Mouse (Mus musculus): ENCODE measurements around the gene Ccdc163. TPM values are rescaled to one million over a fixed set of nuclear protein-coding genes. Genes with fewer than 3 reads are reported as not detected.
"Not testable (repeated sequence)": the region's sequence is repeated elsewhere in the genome, so short reads cannot be mapped to it uniquely, and the experiment has no call there.

Gene Ccdc163
- polyA plus RNA-seq, 1 experiment from 2014 or later, result 30.3 TPM

- H3K4me2 ChIP-seq; H3K27ac ChIP-seq; H3K9ac ChIP-seq; H3K27me3 ChIP-seq; H3K36me3 ChIP-seq; H3K9me3 ChIP-seq (replicated peaks); H3K4me1 ChIP-seq; H3K4me3 ChIP-seq (replicated peaks); ATAC-seq (replicated peaks; ENCODE audit: low FRiP score): not testable (repeated sequence)
- WGBS, result 92% methylated on average over 4 of the region's 4 CpGs
These were observed 27.8 kb upstream of the Ccdc163 start for GRCm38 (mm10) chr4:116680521-116680920.

DNA sequence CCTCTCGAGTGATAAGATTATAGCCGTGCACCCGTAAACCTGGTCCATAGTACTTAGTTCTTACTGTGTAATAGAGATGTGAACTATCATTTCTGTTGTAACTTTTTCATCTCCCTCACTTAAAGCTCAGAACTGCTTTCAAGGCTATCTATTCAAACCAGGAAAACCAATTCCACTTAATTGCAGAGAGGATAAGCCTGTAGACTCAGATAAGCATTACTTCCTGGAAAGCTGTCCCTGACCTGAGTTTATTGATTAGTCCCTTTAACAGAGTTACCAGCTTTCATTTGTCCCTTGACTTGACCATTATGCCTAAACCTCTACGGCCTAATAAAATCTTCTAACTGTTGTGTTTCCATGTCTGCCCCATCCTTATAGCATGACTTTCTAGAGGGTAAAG lies 24.4 kb upstream of the Ccdc163 start:
- 88% methylated on average over 4 of the region's 4 CpGs for WGBS
- no peaks in the 10 kb centered on the region for H3K27me3 ChIP-seq
- H3K4me2 ChIP-seq, result no peak overlapping the region
- H3K9me3 ChIP-seq (replicated peaks), result no peaks in the 10 kb centered on the region
- H3K36me3 ChIP-seq, result peaks cover 14% of the 10 kb centered on the region
- no peak overlapping the region for H3K9ac ChIP-seq
- H3K27ac ChIP-seq, result no peak overlapping the region
- peaks cover 26% of the 10 kb centered on the region for H3K4me1 ChIP-seq
- ATAC-seq (replicated peaks; ENCODE audit: low FRiP score), result no peak
- H3K4me3 ChIP-seq (replicated peaks), result no peak overlapping the region

- H3K4me2 ChIP-seq, result peak overlapping the region; percentile 73
- no peaks in the 10 kb centered on the region for H3K9me3 ChIP-seq (replicated peaks)
- H3K9ac ChIP-seq, result peak overlapping the region; percentile 71; the same call in 1 of the 2 replicates
- ATAC-seq (replicated peaks; ENCODE audit: low FRiP score), result no peak
- WGBS, result 76% methylated on average over 2 of the region's 2 CpGs
- peak overlapping the region; percentile 98 for H3K27ac ChIP-seq
- peaks cover 21% of the 10 kb centered on the region for H3K36me3 ChIP-seq
- peak overlapping the region; percentile 64 for H3K4me3 ChIP-seq (replicated peaks)
- no peaks in the 10 kb centered on the region for H3K27me3 ChIP-seq
- H3K4me1 ChIP-seq, result peaks cover 33% of the 10 kb centered on the region
These were observed 23.6 kb upstream of the Ccdc163 start for GRCm38 (mm10) chr4:116684665-116685064.

- H3K9me3 ChIP-seq (replicated peaks), result no peaks in the 10 kb centered on the region
- H3K4me3 ChIP-seq (replicated peaks), result peak within 1 kb of the TSS; percentile 64
- H3K4me2 ChIP-seq, result peak within 1 kb of the TSS; percentile 73
- peak within 1 kb of the TSS; percentile 71 for H3K9ac ChIP-seq
- no peaks in the 10 kb centered on the region for H3K27me3 ChIP-seq
- H3K27ac ChIP-seq, result peak within 1 kb of the TSS; percentile 98
- H3K4me1 ChIP-seq, result peaks cover 33% of the 10 kb centered on the region
- ATAC-seq (replicated peaks; ENCODE audit: low FRiP score), result peak; percentile 97
- peaks cover 29% of the 10 kb centered on the region for H3K36me3 ChIP-seq
- under 1% methylated on average over 56 of the region's 56 CpGs for WGBS
These were observed 22.8 kb upstream of the Ccdc163 start, which contains the start of gene Prdx1 for GRCm38 (mm10) chr4:116685402-116686061. Gene Prdx1 (plus strand): TSS chr4:116685544.

GRCm38 (mm10) chr4:116687041-116687440 lies 21.3 kb upstream of the Ccdc163 start:
- Histone ChIP-seq H3K27me3 (no peaks in the 10 kb centered on the region), H3K27ac (no peak overlapping the region), H3K36me3 (peaks cover 43% of the 10 kb centered on the region), H3K4me1 (peaks cover 36% of the 10 kb centered on the region), H3K4me3 (replicated peaks) (peak overlapping the region; percentile 64), H3K9ac (peak overlapping the region; percentile 71), H3K9me3 (replicated peaks) (no peaks in the 10 kb centered on the region), H3K4me2 (peak overlapping the region; percentile 73)
- 29% methylated on average over 1 of the region's 1 CpGs for WGBS
- ATAC-seq (replicated peaks; ENCODE audit: low FRiP score), result no peak

DNA sequence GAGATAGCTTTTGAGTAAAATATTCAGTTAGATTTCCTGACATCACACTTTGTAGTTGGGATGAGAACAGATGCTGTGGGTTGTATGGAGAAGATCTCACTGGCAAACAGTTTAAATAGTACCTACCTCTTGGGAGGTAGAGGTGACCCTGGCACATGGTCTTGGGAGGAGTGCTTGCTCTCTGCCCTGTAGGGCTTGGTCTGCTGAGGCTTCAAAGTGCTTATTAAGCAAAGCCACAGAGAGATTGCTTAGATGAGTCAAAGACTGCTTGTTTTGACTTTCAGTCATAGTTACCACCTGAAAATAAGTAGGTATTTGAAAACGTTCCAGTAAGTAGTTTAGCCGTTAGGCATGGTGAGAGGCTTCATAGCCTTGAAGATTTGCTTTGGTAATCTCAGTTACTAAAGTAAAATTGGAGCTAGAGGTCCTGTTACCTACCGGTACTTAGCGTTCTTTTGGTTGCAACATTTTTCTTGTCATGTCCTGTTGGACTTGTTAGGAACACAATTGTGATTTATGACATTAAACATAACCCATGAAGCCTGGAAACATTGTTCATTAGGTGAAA lies 18.9 kb upstream of the Ccdc163 start:
- H3K4me2 ChIP-seq, result no peak overlapping the region
- peaks cover 36% of the 10 kb centered on the region for H3K4me1 ChIP-seq
- H3K27me3 ChIP-seq, result no peaks in the 10 kb centered on the region
- ATAC-seq (replicated peaks; ENCODE audit: low FRiP score), result no peak
- H3K9me3 ChIP-seq (replicated peaks), result no peaks in the 10 kb centered on the region
- no peak overlapping the region for H3K27ac ChIP-seq
- H3K4me3 ChIP-seq (replicated peaks), result no peak overlapping the region
- no peak overlapping the region for H3K9ac ChIP-seq
- peaks cover 66% of the 10 kb centered on the region for H3K36me3 ChIP-seq
- 87% methylated on average over 4 of the region's 4 CpGs for WGBS

- no peak overlapping the region for H3K4me2 ChIP-seq
- no peak overlapping the region for H3K4me3 ChIP-seq (replicated peaks)
- H3K4me1 ChIP-seq, result peaks cover 23% of the 10 kb centered on the region
- peaks cover 94% of the 10 kb centered on the region for H3K36me3 ChIP-seq
- no peak overlapping the region for H3K9ac ChIP-seq
- WGBS, result 93% methylated on average over 2 of the region's 2 CpGs
- no peaks in the 10 kb centered on the region for H3K9me3 ChIP-seq (replicated peaks)
- no peak overlapping the region for H3K27ac ChIP-seq
- H3K27me3 ChIP-seq, result no peaks in the 10 kb centered on the region
- ATAC-seq (replicated peaks; ENCODE audit: low FRiP score), result no peak
These were observed 16.2 kb upstream of the Ccdc163 start for GRCm38 (mm10) chr4:116692146-116692545.

DNA sequence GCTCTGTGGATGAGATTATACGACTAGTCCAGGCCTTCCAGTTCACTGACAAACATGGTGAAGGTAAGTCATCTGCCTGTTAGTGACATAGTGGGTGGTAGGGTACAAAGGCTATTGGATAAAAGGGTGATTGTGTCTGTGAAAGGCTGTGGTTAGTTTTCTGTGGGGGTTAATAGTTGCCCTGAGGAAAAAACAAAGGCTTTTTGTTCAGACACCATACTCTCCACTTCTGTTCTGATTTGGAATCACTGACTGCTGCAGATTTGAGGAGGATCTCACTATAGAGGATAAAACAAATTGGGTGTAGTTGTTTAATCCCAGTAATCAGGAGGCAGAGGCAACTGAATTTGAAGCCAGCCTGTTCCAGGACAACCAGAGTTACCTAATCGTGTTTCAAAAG lies 14.5 kb upstream of the Ccdc163 start:
- 88% methylated on average over 2 of the region's 2 CpGs for WGBS
- peaks cover 10% of the 10 kb centered on the region; the same call in 1 of the 2 replicates for H3K4me1 ChIP-seq
- H3K9ac ChIP-seq, result no peak overlapping the region
- H3K27me3 ChIP-seq, result no peaks in the 10 kb centered on the region
- no peak for ATAC-seq (replicated peaks; ENCODE audit: low FRiP score)
- H3K4me3 ChIP-seq (replicated peaks), result no peak overlapping the region
- no peaks in the 10 kb centered on the region for H3K9me3 ChIP-seq (replicated peaks)
- no peak overlapping the region for H3K27ac ChIP-seq
- H3K36me3 ChIP-seq, result peaks cover 96% of the 10 kb centered on the region
- no peak overlapping the region for H3K4me2 ChIP-seq

GRCm38 (mm10) chr4:116698693-116699342 lies 9.5 kb upstream of the Ccdc163 start:
- H3K27me3 ChIP-seq, result no peaks in the 10 kb centered on the region
- H3K9me3 ChIP-seq (replicated peaks), result no peaks in the 10 kb centered on the region
- 73% methylated on average over 2 of the region's 2 CpGs for WGBS
- H3K9ac ChIP-seq, result no peak overlapping the region
- no peak overlapping the region for H3K4me3 ChIP-seq (replicated peaks)
- no peak for ATAC-seq (replicated peaks; ENCODE audit: low FRiP score)
- peaks cover 87% of the 10 kb centered on the region for H3K36me3 ChIP-seq
- no peak overlapping the region for H3K4me2 ChIP-seq
- no peak overlapping the region for H3K27ac ChIP-seq
- no peaks in the 10 kb centered on the region for H3K4me1 ChIP-seq

DNA sequence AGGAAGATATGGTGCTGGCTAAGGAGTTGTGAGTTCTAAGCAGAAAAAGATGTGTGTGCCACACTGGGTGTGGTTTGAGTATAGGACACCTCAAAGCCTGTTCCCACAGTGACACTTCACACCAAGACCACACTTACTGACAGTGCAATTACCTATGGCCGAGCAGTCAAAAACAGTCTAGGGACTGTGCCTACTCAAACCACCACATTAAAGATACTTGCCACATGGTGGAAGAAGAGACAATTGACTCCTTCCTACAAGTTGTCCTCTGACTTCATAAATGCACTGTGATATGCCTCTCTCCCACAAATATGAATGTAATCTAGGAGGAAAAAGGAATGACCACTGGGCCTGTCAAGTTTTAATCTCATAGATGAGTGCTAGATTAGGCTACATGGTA lies 7.3 kb upstream of the Ccdc163 start:
- H3K27me3 ChIP-seq, result no peaks in the 10 kb centered on the region
- no peak for ATAC-seq (replicated peaks; ENCODE audit: low FRiP score)
- no peak overlapping the region for H3K4me3 ChIP-seq (replicated peaks)
- WGBS, result 67% methylated on average over 1 of the region's 1 CpGs
- no peak overlapping the region for H3K9ac ChIP-seq
- H3K4me2 ChIP-seq, result no peak overlapping the region
- no peak overlapping the region for H3K27ac ChIP-seq
- peaks cover 79% of the 10 kb centered on the region for H3K36me3 ChIP-seq
- no peaks in the 10 kb centered on the region for H3K9me3 ChIP-seq (replicated peaks)
- no peaks in the 10 kb centered on the region for H3K4me1 ChIP-seq

DNA sequence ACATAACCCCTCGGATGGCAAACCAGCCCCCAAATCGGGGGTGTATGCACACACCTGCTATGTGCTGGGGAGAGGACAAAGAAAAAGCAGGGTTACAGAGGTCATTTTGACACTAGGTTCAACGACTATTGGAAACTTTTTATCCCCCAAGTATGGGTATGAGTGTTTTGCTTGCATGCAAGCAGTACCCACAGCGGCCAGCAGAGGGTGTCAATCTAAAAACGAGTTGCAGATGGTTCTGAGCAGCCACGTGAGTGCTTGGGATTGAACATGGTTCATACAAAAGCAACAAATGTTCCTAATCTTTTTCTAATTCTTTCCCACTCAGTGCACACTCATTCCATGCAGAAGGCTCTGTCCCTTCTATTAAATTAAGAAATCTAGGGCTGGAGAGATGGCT lies 4.5 kb upstream of the Ccdc163 start:
- H3K9ac ChIP-seq, result no peak overlapping the region
- H3K27ac ChIP-seq, result no peak overlapping the region
- H3K4me3 ChIP-seq (replicated peaks), result no peak overlapping the region
- peaks cover 53% of the 10 kb centered on the region for H3K36me3 ChIP-seq
- H3K4me1 ChIP-seq, result peaks cover 6% of the 10 kb centered on the region; the same call in 1 of the 2 replicates
- H3K27me3 ChIP-seq, result no peaks in the 10 kb centered on the region
- H3K4me2 ChIP-seq, result no peak overlapping the region
- ATAC-seq (replicated peaks; ENCODE audit: low FRiP score), result no peak
- H3K9me3 ChIP-seq (replicated peaks), result no peaks in the 10 kb centered on the region
- WGBS, result 35% methylated on average over 6 of the region's 6 CpGs

DNA sequence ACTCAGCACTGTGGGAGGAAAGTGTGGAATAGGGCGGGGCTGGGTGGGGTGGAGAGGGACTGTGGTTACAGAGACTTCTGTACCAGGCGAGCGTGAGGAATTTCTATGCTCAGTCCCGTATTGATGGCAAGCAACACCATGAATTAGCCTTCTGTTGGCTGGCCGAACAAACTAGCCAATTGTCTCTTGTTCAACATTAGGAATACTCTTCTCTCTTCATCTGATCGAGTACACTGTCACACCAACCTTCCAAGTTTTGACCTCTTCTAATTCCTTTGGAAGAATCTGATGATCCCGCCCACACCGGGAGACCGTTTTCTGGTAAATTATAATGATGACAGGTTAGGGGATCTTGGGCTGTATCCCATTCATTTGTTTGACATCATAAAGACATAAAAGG lies 643 bp upstream of the Ccdc163 start:
- H3K27me3 ChIP-seq, result no peaks in the 10 kb centered on the region
- H3K36me3 ChIP-seq, result peaks cover 24% of the 10 kb centered on the region
- no peak overlapping the region for H3K27ac ChIP-seq
- ATAC-seq (replicated peaks; ENCODE audit: low FRiP score), result 0 out of 2 replicates have a peak, but pooled peaks have one; percentile 1
- peak overlapping the region; percentile 52 for H3K9ac ChIP-seq
- no peaks in the 10 kb centered on the region for H3K9me3 ChIP-seq (replicated peaks)
- peaks cover 19% of the 10 kb centered on the region for H3K4me1 ChIP-seq
- peak overlapping the region; percentile 72 for H3K4me2 ChIP-seq
- 21% methylated on average over 9 of the region's 9 CpGs for WGBS
- peak overlapping the region; percentile 58 for H3K4me3 ChIP-seq (replicated peaks)
